Mouse (Mus musculus) embryo, embryonic 10 days (tissue): ENCODE measurements around the gene Zfp385b.

ENCODE experiments used
- DNase-seq: peaks from one replicate; pipeline ENCODE4 v3.0.0-alpha.2; 2015; ENCODE audit warnings: low spot score

The Zfp385b gene

GRCm38 (mm10) chr2:77379907-77380306 is 439.5 kb downstream of the Zfp385b start:
- DNase-seq = no peak

- no peak for DNase-seq
These were observed 440.1 kb downstream of the Zfp385b start for GRCm38 (mm10) chr2:77379332-77379731.

GRCm38 (mm10) chr2:77376823-77377222 is 442.6 kb downstream of the Zfp385b start:
- DNase-seq = no peak

- DNase-seq = no peak
These were observed 444.3 kb downstream of the Zfp385b start for GRCm38 (mm10) chr2:77375155-77375554.

GRCm38 (mm10) chr2:77369174-77369573 is 450.3 kb downstream of the Zfp385b start:
- DNase-seq = no peak
